Mouse (Mus musculus) limb, embryonic 14.5 days (tissue): ENCODE results near the gene Nxpe4. TPM values are rescaled to one million over a fixed set of nuclear protein-coding genes. Genes with fewer than 3 reads are reported as not detected.
"Not testable (repeated sequence)": the region's sequence is repeated elsewhere in the genome, so short reads cannot be mapped to it uniquely, and the experiment has no call there.

Source experiments
- ATAC-seq: fragments of 200-750 bp; cut with Nextera tagmentation; 2 replicates; pipeline ENCODE4 v1.8.0; 2017; ENCODE audit warnings: low read depth, moderate number of reproducible peaks, moderate TSS enrichment; ENCODE audit not compliant: low FRiP score
- DNase-seq: peaks from one replicate; pipeline ENCODE4 v3.0.0-alpha.2; 2015; ENCODE audit warnings: low spot score
- H3K27ac ChIP-seq: fragments of 300-500 bp; sonication (generic); replicated peaks from 2 replicates; pipeline ENCODE4 v1.5.1; 2014; ENCODE audit warnings: low read depth, mild to moderate bottlenecking, low read length, moderate library complexity, mixed read lengths
- H3K27me3 ChIP-seq: fragments of 300-500 bp; sonication (generic); 2 replicates; pipeline ENCODE4 v1.6.1; 2014; ENCODE audit warnings: low read length, mixed read lengths; ENCODE audit not compliant: control insufficient read depth, insufficient read depth
- H3K36me3 ChIP-seq: fragments of 300-500 bp; sonication (generic); 2 replicates; pipeline ENCODE4 v1.6.1; 2014; ENCODE audit warnings: mild to moderate bottlenecking, low read length, moderate library complexity, mixed read lengths; ENCODE audit not compliant: control insufficient read depth, insufficient read depth
- H3K4me1 ChIP-seq: fragments of 300-500 bp; sonication (generic); 2 replicates; pipeline ENCODE4 v1.6.1; 2014; ENCODE audit warnings: antibody characterized with exemption, low read length, mixed read lengths; ENCODE audit not compliant: control insufficient read depth, insufficient read depth
- H3K4me2 ChIP-seq: fragments of 300-500 bp; sonication (generic); replicated peaks from 2 replicates; pipeline ENCODE4 v1.6.1; 2014; ENCODE audit warnings: low read depth, mild to moderate bottlenecking, low read length, moderate library complexity; ENCODE audit not compliant: severe bottlenecking
- H3K4me3 ChIP-seq: fragments of 300-500 bp; sonication (generic); replicated peaks from 2 replicates; pipeline ENCODE4 v1.5.1; 2014; ENCODE audit warnings: low read length
- H3K9ac ChIP-seq: fragments of 300-500 bp; sonication (generic); 2 replicates; pipeline ENCODE4 v1.6.1; 2014; ENCODE audit warnings: mild to moderate bottlenecking, low read depth, low read length, moderate library complexity; ENCODE audit not compliant: severe bottlenecking
- H3K9me3 ChIP-seq: fragments of 300-500 bp; sonication (generic); 2 replicates; pipeline ENCODE4 v1.6.1; 2016; ENCODE audit warnings: low read length; ENCODE audit not compliant: control insufficient read depth
- POLR2A ChIP-seq: fragments of 200-500 bp; IDR thresholded peaks from 2 replicates; pipeline ENCODE4 v1.8.0; 2012; ENCODE audit warnings: inconsistent platforms, mild to moderate bottlenecking, moderate library complexity, borderline replicate concordance; ENCODE audit not compliant: insufficient read depth, insufficient read length; ENCODE audit errors: extremely low read depth
- WGBS: fragments of 180-500 bp; shearing (Covaris S2); extraction: QIAGEN DNeasy Blood & Tissue Kit; methylation state at CpG from one replicate; pipeline ENCODE4 v1.1.7; 2014; 5-methylcytosine and 5-hydroxymethylcytosine counted together
- polyA plus RNA-seq, 2 experiments: library from polyadenylated mRNA; depleted of rRNA in 1 of 2; stranded (reverse) in 1 of 2; unstranded in 1 of 2; fragments of >200 nt; fragmentation: Nextera tagmentation in 1 of 2; extraction: Ambion mirVana in 1 of 2; gene quantifications; 2 replicates each; pipeline versions ENCODE4 v1.2.1 to v1.2.3; 2012 to 2014

The Nxpe4 gene
- polyA plus RNA-seq, 2 experiments: 6.3 to 8.2 TPM

GRCm38 (mm10) chr9:48407549-48408327, 245.9 kb downstream of the Nxpe4 start:
- no peaks in the 10 kb centered on the region for H3K27me3 ChIP-seq
- 77% methylated on average over 10 of the region's 10 CpGs for WGBS
- H3K9me3 ChIP-seq: no peaks in the 10 kb centered on the region
- DNase-seq: no peak
- H3K27ac ChIP-seq: no peak overlapping the region
- TF ChIP-seq POLR2A: no peak
- no peak overlapping the region for H3K9ac ChIP-seq
- H3K4me1 ChIP-seq: no peaks in the 10 kb centered on the region
- ATAC-seq: no peak
- no peaks in the 10 kb centered on the region for H3K36me3 ChIP-seq
- no peak overlapping the region for H3K4me3 ChIP-seq
- no peak overlapping the region for H3K4me2 ChIP-seq

GRCm38 (mm10) chr9:48410217-48411035, 248.6 kb downstream of the Nxpe4 start:
- no peak overlapping the region for H3K27ac ChIP-seq
- ATAC-seq: no peak
- H3K9me3 ChIP-seq: no peaks in the 10 kb centered on the region
- H3K4me1 ChIP-seq: peaks cover 9% of the 10 kb centered on the region
- 70% methylated on average over 6 of the region's 6 CpGs for WGBS
- H3K4me3 ChIP-seq: no peak overlapping the region
- DNase-seq: no peak
- TF ChIP-seq POLR2A: no peak
- no peaks in the 10 kb centered on the region for H3K27me3 ChIP-seq
- no peak overlapping the region for H3K4me2 ChIP-seq
- H3K36me3 ChIP-seq: no peaks in the 10 kb centered on the region
- no peak overlapping the region for H3K9ac ChIP-seq

GRCm38 (mm10) chr9:48413591-48413990, 251.8 kb downstream of the Nxpe4 start:
- ATAC-seq: no peak
- no peak overlapping the region for H3K9ac ChIP-seq
- H3K9me3 ChIP-seq: no peaks in the 10 kb centered on the region
- H3K27ac ChIP-seq: no peak overlapping the region
- no peaks in the 10 kb centered on the region for H3K27me3 ChIP-seq
- H3K4me2 ChIP-seq: no peak overlapping the region
- DNase-seq: no peak
- no peak overlapping the region for H3K4me3 ChIP-seq
- TF ChIP-seq POLR2A: no peak
- peaks cover 9% of the 10 kb centered on the region for H3K4me1 ChIP-seq
- H3K36me3 ChIP-seq: no peaks in the 10 kb centered on the region
- whole genome bisulfite sequencing: 82% methylated on average over 2 of the region's 2 CpGs

- not testable (repeated sequence) for H3K4me1 ChIP-seq, H3K36me3 ChIP-seq, H3K9ac ChIP-seq, H3K4me3 ChIP-seq, H3K27ac ChIP-seq, DNase-seq, ATAC-seq, H3K27me3 ChIP-seq, H3K4me2 ChIP-seq, H3K9me3 ChIP-seq
- WGBS: 96% methylated on average over 8 of the region's 8 CpGs
Observed at GRCm38 (mm10) chr9:48417366-48417765, 255.5 kb downstream of the Nxpe4 start.

GRCm38 (mm10) chr9:48417994-48418393, 256.2 kb downstream of the Nxpe4 start:
- no peak overlapping the region for H3K27ac ChIP-seq
- H3K4me3 ChIP-seq: no peak overlapping the region
- H3K4me2 ChIP-seq: no peak overlapping the region
- TF ChIP-seq POLR2A: no peak
- 74% methylated on average over 3 of the region's 3 CpGs for whole genome bisulfite sequencing
- H3K9me3 ChIP-seq: no peaks in the 10 kb centered on the region
- H3K9ac ChIP-seq: no peak overlapping the region
- H3K36me3 ChIP-seq: no peaks in the 10 kb centered on the region
- no peak for DNase-seq
- H3K27me3 ChIP-seq: no peaks in the 10 kb centered on the region
- no peak for ATAC-seq
- H3K4me1 ChIP-seq: peaks cover 9% of the 10 kb centered on the region
